Mouse (Mus musculus): Measurements from ENCODE around the gene Apol8. TPM values are rescaled to one million over a fixed set of nuclear protein-coding genes. Genes with fewer than 3 reads are reported as not detected.
"Not testable (repeated sequence)": the region's sequence is repeated elsewhere in the genome, so short reads cannot be mapped to it uniquely, and the experiment has no call there.

The Apol8 gene
- total RNA-seq, 2 experiments from 2014 or later = not detected

DNA sequence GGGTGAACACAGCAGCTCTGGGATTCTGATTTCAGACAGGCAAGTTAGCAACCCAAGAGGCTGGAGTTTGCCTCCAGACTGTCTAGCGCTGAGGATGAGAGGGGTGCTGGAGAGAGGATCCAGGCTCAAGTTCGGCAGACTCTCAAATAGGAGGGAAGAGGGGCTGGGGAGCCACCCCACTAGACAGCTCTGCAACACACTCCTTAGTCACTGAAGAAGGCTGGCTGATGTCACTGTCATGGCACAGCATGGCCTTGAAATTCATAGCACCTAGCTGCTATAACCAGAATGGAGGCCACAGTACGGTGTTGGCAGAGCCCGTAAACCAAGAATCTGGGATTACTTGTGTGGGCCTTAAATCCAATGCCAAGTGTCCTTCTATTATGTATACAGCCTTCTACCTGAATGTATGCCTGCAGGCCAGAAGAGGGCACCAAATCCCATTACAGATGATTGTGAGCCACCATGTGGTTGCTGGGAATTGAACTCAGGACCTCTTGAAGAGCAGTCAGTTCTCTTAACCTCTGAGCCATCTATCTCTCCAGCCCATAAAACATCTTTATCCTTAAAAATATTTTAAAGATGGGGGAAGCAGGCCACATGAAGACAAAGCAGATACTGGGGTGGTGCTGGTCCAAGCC is 903 bp upstream of the Apol8 start:
- DNase-seq (ENCODE audit: low spot score) = no peak
- intact Hi-C loops (cut with DNase I) = no loop called here

DNA sequence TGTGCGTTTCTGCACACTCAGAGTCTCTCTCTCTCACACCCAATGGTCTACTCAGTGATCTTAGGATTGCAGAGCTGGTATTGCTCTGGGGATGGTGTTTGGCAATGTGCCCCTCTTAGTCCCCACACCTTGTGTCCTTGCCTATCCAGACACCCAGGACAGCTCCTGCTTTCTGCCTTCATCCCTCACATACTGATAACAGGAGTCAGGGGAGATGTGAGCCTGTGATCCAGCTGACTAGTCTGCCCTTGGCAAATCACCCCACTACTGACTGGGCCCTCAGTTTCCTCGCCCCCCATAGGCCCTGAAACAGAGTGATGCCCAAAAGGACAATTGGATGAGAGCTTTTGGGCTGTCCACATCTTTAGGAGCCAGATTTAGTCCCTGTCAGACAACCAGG is 722 bp downstream of the Apol8 start:
- no peak for DNase-seq (ENCODE audit: low spot score)

DNA sequence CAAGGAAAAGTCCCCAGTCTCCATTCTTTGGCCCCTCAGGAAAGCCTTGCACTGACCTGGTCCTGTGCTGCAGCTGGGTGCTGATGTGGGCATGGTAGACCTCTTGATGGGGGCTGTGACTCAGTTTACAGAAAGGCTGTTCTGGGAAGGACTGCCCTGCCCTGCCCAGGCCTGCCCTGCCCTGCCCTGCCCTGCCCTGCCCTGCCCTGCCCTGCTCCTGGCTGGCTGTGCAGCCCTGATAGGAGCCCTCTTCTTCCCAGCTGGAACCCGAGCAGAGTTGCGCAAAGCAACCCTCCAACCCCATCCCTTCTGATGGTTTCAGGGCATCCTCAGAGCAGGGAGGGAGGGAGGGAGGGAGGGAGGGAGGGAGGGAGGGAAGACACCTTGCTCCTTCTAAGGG is 1.7 kb downstream of the Apol8 start:
- no peak for DNase-seq (ENCODE audit: low spot score)
- intact Hi-C loops (cut with DNase I) = no loop called here

More for the DNA sequence above, 722 bp downstream of the Apol8 start:
- intact Hi-C loops (cut with DNase I) = no loop called here

DNA sequence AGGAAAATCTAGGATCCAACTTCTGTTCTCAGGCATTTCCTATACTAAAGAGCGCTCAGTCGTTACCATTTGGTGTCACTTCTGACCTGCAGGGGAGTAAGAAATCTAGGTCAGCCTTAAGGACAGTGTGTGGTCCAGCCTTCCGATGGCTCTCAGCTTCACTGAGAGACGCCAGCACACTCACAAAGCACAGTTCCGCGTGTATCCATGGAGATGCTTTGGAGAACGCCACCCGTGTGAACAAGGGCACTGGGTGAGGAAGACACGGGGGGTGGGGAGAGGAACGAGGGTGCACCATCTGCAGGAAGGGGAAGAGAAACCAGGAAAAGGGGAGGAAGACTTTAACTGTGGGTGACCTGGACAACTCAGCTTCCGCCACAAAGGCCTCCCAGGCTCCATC is 4.4 kb downstream of the Apol8 start:
- intact Hi-C loops (cut with DNase I) = no loop called here
- DNase-seq (ENCODE audit: low spot score) = no peak

DNA sequence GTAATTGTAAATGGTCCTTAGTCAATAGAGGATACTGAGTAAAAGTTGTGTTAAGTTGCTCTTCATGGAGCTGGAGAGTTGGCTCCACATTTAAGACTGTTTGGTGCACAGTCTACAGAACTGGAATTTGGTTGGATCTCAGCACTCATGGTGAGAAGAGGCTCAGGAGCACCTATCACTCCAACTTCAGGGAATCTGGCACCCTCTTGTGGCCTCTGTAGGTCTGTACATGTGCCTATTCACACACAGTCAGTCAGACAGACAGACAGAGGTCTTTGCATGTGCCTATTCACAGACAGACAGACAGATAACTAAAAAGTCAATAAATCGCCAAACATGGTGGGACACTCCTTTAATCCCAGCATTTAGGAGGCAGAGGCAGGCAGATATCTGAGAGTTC is 6.3 kb downstream of the Apol8 start:
- intact Hi-C loops (cut with DNase I) = no loop called here
- DNase-seq (ENCODE audit: low spot score) = no peak

DNA sequence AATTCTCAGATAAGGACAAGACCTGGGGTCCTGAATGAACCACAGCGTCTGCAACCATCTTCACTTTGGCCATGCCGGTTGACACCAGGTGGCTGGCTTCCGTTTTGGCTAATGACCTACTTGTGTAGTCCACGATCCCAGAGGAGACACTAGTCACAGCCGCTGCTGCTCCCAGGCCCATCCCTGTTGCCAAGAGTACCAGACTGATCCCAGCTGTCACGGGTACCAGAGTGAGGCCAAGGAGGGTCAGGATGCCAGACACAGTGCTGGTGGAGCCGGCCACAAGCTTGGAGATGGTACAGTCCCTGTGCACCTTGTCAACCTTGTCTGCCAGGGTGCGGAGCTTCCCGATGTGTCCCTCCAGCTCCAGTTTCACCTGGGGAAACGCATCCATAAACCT is 7.1 kb downstream of the Apol8 start:
- no peak for DNase-seq (ENCODE audit: low spot score)
- intact Hi-C loops (cut with DNase I) = no loop called here

DNA sequence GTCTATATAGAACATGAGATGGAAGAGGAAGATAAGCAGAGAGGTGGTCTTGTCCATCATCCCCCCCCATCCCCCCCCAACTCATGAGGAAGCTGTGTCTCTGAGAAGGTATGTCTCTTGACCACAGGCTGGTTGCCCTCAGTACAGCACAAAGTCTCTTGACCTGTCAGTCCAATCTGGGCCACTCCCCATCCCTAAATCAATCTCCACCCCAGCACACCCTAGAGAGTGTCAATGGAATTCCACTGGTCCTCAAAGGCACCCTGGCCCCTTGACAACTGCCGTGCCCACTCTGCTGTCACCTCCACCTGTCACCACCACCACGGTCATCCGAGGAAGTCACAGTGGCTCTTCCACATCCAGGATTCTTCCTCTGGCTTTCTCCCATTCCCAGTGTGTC is 8.4 kb downstream of the Apol8 start:
- intact Hi-C loops (cut with DNase I) = no loop called here
- no peak for DNase-seq (ENCODE audit: low spot score)

DNA sequence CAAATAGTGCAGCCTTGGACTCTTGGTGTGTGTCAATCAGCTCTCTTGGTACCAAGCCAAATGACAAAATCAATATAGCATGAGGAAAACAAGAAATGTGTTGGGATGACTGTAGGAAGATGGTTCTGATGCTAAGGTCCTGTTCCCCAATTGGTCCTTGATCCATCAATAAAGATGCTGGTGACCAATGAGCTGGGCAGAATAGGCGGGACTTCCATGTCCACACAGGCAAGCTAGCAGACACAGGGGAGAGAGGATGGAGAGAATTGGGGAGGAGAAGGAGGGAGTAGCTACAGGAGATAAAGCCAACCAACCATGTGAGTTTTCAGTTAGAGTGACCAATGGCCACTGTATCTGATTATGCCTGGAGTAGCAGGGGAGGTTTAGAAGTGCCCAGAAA is 10.5 kb downstream of the Apol8 start:
- intact Hi-C loops (cut with DNase I) = no loop called here
- no peak for DNase-seq (ENCODE audit: low spot score)

DNA sequence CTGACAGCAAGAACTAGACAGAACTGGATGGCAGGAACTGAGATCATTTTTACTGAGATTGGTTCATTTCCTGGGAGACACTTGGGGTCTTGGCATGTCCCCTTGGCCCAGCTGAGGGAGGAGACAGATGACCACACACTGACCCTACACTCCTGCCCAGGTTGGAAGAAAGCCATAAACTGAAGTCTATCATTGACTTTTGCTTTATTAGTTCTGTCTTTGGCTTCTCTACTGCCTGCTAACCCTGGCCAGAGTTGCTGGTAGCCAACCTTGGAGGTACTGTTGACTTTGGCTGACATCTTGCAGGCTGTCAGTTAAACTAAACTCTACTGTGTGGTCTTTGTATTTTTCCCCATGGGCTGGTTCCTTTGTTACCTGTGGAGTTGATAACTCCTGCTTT is 11.7 kb downstream of the Apol8 start:
- no peak for DNase-seq (ENCODE audit: low spot score)
- intact Hi-C loops (cut with DNase I) = no loop called here

DNA sequence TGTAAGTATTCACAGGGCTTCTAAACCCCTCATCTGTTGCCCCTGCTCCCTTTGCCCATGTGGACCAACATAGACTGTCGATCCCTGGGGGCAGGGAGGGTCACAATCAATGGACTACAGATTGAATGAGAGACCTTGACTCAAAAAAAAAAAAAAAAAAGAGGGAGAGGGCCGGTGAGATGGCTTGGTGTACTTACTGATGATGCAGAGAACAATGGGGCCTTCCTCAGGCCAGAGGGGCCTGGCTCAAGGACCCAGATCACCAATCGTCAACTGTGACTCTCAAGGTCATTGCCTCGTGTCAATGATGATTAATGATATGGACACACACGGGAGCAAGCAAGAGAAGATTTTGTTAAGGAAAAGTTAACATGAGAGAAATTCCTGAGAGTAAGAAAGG is 12.2 kb downstream of the Apol8 start:
- DNase-seq (ENCODE audit: low spot score) = no peak
- intact Hi-C loops (cut with DNase I) = no loop called here

DNA sequence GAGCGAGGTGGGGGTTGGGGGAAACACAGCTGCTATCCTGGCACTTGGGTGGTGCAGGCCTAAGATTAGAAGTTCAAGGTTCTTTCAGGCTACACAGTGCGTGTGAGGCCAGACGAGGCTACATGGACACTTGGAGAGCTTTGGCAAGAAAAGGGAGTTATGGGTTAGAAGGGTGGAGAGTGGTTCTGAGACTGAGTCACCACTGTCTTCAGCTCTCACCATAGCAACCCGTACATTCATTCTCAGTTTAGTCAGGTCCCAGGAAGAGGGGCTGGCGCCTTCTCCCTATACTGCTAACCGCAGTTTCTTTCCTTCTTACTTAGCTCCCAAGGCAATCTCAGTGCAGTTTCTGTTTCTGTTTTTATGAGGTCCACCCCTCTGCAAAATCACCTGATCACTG is 15.2 kb downstream of the Apol8 start:
- DNase-seq (ENCODE audit: low spot score); intact Hi-C loops (cut with DNase I): not testable (repeated sequence)

DNA sequence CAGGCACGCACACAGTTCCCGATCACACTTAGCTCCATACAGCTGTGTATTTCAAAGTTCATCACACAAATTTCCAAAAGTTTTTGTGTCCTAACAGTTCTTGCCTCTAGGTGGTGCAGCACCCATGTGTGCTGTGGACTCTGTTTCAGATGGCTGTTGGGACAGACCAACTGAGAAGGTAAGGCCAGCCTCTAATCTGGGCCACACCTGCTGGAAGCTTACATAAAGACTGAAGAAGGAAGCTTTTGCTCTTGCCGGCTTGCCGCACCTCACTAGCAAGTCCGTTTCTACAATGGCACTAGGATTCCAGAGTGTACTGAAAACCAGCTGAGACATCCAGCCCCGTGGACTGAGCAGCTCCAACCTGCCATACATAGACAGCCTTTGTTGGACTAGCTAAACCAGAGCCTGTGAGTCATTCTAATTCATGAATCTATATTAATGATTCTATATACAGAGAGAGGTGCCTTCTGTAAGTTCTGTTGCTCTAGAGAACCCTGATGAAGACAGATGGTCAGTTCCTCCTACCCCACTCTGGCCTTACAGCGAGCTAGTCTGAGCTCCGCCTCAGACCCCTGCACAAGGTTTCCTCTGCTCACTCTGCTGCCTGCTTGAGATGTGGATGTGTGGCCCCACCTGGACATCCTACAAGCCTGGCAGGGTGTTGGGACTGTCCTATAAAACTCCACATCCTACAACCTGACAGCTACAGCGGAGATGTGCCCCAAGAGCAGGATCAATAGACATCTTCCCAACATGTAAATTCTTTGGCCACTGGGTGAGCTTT is 16.1 kb downstream of the Apol8 start:
- intact Hi-C loops (cut with DNase I) = no loop called here
- DNase-seq (ENCODE audit: low spot score) = no peak

DNA sequence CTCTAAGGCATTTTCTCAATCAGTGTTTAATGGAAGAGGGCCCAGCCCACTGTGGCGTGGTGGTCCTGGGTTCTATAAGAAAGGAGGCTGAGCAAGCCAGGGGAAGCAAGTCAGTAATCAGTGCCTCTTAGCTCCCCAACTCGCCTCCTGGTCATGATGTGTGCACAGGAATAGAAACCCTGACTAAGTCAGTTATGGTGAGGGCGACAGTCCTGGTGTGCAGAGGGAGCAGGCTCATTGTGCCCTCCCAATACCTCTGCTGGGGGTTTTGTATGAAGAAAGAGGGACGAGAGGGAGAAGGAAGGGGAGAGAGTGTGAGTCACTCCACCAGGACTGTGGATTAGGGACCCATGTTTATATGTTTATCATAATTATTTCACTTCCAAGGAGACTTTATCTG is 22.9 kb downstream of the Apol8 start:
- intact Hi-C loops (cut with DNase I) = not testable (repeated sequence)

DNA sequence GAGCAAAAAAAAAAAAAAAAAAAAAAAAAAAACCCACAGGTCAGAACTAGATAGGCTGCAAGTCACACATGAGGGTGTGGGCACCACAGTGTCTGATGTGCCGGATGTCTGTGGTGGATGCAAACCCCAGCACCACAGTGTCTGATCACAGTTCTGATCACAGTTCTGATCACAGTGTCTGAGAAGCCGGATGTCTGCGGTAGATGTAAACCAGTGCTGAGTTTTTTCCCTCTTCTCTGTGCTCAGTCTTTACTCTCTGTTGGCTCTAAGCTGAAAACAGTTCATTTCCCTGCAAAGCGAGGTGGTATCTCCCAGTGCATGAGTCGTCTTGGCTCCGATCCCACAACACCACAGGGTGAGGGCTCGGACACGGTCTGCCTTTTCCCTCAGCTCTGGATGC is 23.4 kb downstream of the Apol8 start:
- DNase-seq (ENCODE audit: low spot score); intact Hi-C loops (cut with DNase I): not testable (repeated sequence)

More for the DNA sequence above, 22.9 kb downstream of the Apol8 start:
- DNase-seq (ENCODE audit: low spot score) = not testable (repeated sequence)

DNA sequence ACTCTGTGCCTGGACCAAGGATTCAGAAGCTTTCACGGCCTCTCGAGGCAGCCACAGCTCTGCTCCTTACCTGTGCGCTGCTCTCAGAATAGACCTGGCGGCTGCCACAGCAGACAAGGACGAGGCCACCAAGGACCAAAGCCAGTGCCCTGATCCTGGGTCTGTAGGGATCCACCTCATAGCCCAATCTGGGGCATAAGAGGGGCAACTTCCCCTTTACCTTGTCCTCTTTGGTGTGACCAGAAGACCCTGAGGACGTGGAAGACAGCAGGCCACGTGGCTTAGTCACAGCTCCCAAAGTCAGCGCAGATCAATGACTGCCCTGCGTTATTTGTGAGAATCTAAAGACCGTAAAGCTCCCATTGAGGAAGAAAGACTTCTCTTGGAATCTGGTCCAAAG is 24.0 kb downstream of the Apol8 start:
- intact Hi-C loops (cut with DNase I); DNase-seq (ENCODE audit: low spot score): not testable (repeated sequence)

DNA sequence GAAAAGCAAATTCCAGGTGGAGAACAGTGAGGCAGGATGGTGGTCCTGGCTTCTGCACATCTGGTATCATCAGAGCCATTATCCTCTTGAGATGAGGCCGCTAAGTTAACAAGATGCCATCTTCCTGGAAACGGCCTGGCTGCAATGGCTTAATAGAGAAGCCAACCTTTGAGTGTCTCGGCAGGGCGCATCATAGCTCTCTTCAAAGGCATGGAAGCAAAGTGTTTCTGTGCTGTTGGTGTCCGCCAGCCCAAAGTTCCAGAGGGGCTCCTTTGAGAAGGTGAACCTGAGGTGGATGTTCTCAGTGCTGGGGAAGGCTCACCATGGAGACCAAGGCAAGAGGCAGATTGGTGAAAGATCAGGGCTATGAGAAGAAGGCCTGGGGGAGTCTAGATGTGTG is 25.2 kb downstream of the Apol8 start:
- intact Hi-C loops (cut with DNase I) = no loop called here
- DNase-seq (ENCODE audit: low spot score) = no peak

DNA sequence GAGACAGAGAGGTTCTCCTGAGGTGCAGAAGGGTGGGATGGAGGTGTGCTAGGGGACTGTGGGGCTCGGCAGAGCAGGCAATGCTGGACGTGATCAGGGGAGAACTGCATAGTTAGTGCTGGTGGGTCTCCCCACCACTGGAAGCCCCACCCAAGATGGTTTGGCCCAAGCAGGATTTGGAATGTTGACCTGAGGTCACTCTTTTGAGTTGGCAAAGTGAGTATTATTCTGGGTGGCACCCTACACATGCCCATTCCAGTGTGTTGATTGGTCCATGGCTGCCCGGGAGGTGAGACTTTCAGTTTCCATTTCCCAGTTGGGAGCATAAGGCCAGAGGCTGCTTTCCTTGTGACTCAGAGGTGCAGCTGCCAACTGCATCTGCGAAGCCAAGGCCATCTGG is 28.1 kb downstream of the Apol8 start, which contains the start of gene Apol9b:
Gene Apol9b (plus strand): TSS at position 301 of the 400 bp plus-strand sequence.
- DNase-seq (ENCODE audit: low spot score) = not testable (repeated sequence)
- intact Hi-C loops (cut with DNase I) = loop anchor here (5.0 kb wide), 1 partner anchor 321 kb away; no protein-coding TSS in a partner anchor

DNA sequence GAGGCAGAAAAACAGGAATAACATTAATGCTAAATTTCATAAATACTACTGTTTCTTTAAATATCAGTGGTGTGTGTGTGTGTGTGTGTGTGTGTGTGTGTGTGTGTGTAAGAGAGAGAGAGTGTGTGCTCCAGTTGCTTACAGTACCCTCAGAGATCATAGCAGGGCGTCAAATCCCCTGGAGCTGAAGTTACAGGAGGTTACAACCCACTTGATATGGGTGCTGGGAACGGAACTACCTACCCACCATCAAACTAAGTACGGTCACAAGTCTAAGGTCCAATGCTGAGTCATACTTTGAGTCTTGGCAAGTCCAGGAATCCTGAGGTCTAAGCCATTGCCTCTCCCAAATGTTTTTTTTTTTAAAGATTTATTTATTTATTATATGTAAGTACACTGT is 29.1 kb downstream of the Apol8 start:
- intact Hi-C loops (cut with DNase I) = loop anchor here (5.0 kb wide), 1 partner anchor 320 kb away; no protein-coding TSS in a partner anchor
- not testable (repeated sequence) for DNase-seq (ENCODE audit: low spot score)

DNA sequence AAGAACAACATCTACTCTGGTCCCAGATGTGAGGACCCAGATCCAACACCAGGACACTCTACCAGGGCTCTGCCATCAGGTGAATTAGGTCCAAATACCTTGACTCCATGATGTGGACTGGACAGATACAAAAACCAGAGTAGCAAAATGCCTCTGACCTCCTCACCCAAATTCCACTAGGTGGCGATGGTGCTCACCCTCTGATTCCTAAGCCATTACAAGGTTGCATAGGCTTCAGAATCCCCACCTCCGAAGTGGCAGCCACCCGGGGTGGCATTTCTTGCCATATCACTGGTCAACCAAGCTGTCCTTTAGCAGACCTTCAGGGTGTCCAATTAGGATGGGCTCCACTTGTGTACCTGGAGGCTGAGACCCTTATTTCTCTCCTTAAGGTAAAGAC is 29.7 kb downstream of the Apol8 start:
- intact Hi-C loops (cut with DNase I) = loop anchor here (5.0 kb wide), 1 partner anchor 320 kb away; no protein-coding TSS in a partner anchor
- DNase-seq (ENCODE audit: low spot score) = not testable (repeated sequence)

DNA sequence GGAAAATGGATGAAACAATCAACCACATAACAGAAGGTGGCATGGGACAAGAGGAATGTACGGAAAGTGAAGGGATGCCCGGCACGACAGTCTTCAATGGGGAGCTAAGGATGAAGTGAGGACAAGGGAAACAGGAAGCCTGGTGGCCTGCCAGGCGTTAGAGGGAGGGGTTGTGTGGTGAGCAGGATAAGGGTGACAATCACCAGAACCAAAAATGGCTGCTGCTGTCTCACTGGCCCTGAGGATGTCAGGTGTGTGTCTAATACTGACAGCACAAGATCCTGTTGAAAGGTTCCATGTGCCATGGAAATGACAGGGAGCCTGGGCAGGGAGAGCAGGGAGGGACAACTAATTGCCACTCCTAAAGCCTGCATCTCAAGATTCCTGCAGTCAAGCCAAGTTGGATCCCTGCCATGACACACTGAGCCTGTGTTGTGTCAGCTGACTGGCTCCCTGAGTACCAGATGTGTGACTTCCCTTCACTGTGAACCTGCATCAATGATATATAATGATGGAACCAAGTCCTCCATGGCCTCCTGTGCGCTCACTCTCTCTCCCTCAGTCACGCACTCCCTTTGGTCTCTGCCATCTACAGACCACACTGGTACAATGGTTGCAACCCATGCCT is 31.3 kb downstream of the Apol8 start:
- intact Hi-C loops (cut with DNase I) = loop anchor here (5.0 kb wide), 1 partner anchor 318 kb away; no protein-coding TSS in a partner anchor
- not testable (repeated sequence) for DNase-seq (ENCODE audit: low spot score)

Data from heart, postnatal 25 days (tissue).